Mouse (Mus musculus): Measurements from ENCODE around the gene Dcun1d2. TPM values are rescaled to one million over a fixed set of nuclear protein-coding genes. Genes with fewer than 3 reads are reported as not detected.

Gene Dcun1d2
- polyA plus RNA-seq, 1 experiment: 8.7 TPM

DNA sequence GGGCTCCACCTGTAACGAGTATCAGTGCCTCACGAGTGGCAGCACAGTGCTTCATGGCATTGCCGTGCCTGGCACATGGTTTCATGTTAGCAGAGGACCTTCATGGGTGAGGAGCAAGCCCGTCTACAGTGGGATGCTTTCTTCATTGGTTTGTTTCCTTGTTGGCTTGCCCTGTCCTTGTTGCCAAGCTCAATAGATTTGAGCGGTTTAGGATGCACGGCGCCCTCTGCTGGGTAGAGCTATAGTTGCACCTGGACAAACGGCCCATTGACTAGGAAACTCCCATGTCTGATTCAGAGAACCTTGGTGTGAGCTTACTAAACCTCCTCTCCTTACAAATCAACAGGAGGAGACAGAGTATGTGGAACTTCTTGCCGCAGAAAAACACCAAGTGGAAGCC, 4.4 kb upstream of the Dcun1d2 start:
- TF ChIP-seq CTCF (IDR thresholded peaks at IDR 0.05; ENCODE audit: extremely low read depth, insufficient read length, insufficient replicate concordance, low read depth, low read length) (peak; percentile 90; the same call in 1 of the 2 replicates), POLR2A (IDR thresholded peaks at IDR 0.05; ENCODE audit: low read depth, low read length) (no peak)
- H3K27ac ChIP-seq (ENCODE audit: insufficient read depth, low read depth, low read length): no peak overlapping the region
- 20% methylated on average over 9 of the region's 9 CpGs for WGBS
- peaks cover 38% of the 10 kb centered on the region for H3K36me3 ChIP-seq (ENCODE audit: control insufficient read depth, insufficient read depth, low read length)
- no peaks in the 10 kb centered on the region for H3K27me3 ChIP-seq (ENCODE audit: control insufficient read depth, insufficient read depth, low read length)
- H3K4me1 ChIP-seq (ENCODE audit: control insufficient read depth, insufficient read depth, insufficient read length, low read length): no peaks in the 10 kb centered on the region
- H3K4me3 ChIP-seq (ENCODE audit: low read depth, low read length): no peak overlapping the region

DNA sequence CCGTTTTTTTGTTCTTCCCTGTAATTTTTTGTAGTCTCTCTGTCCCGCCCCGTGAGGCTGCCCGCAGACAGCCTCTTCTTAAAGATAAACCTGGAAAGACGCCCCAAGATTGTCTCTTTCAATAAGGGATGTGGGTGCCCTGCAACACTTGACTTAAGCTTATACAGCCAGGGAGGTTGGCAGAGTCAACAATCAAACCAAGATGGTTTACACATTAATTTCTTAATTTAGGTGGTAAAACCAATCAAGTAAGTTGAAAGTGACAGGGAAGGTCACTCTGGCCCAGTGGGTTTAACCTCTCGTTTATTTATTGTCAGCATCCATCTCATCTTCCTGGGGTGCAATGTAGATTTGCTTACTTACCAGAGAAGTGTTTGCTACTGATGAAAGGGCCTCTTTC, 715 bp upstream of the Dcun1d2 start:
- Histone ChIP-seq H3K36me3 (ENCODE audit: control insufficient read depth, insufficient read depth, low read length) (peaks cover 8% of the 10 kb centered on the region), H3K4me1 (ENCODE audit: control insufficient read depth, insufficient read depth, insufficient read length, low read length) (peaks cover 3% of the 10 kb centered on the region; the same call in 1 of the 2 replicates), H3K27ac (ENCODE audit: insufficient read depth, low read depth, low read length) (no peak overlapping the region), H3K4me3 (ENCODE audit: low read depth, low read length) (peak overlapping the region; percentile 73), H3K27me3 (ENCODE audit: control insufficient read depth, insufficient read depth, low read length) (no peaks in the 10 kb centered on the region)
- TF ChIP-seq POLR2A (IDR thresholded peaks at IDR 0.05; ENCODE audit: low read depth, low read length) (no peak), CTCF (IDR thresholded peaks at IDR 0.05; ENCODE audit: extremely low read depth, insufficient read length, insufficient replicate concordance, low read depth, low read length) (no peak)
- 3% methylated on average over 6 of the region's 6 CpGs for WGBS

- TF ChIP-seq CTCF (IDR thresholded peaks at IDR 0.05; ENCODE audit: extremely low read depth, insufficient read length, insufficient replicate concordance, low read depth, low read length) (no peak), POLR2A (IDR thresholded peaks at IDR 0.05; ENCODE audit: low read depth, low read length) (peak; percentile 48; the same call in 1 of the 2 replicates)
- peak overlapping the region; percentile 97 for H3K27ac ChIP-seq (ENCODE audit: insufficient read depth, low read depth, low read length)
- under 1% methylated on average over 34 of the region's 34 CpGs for WGBS
- H3K27me3 ChIP-seq (ENCODE audit: control insufficient read depth, insufficient read depth, low read length): no peaks in the 10 kb centered on the region
- H3K4me1 ChIP-seq (ENCODE audit: control insufficient read depth, insufficient read depth, insufficient read length, low read length): peaks cover 3% of the 10 kb centered on the region; the same call in 1 of the 2 replicates
- no peaks in the 10 kb centered on the region for H3K36me3 ChIP-seq (ENCODE audit: control insufficient read depth, insufficient read depth, low read length)
- peak overlapping the region; percentile 73 for H3K4me3 ChIP-seq (ENCODE audit: low read depth, low read length)
These were observed 633 bp downstream of the Dcun1d2 start for GRCm38 (mm10) chr8:13287304-13287691.

DNA sequence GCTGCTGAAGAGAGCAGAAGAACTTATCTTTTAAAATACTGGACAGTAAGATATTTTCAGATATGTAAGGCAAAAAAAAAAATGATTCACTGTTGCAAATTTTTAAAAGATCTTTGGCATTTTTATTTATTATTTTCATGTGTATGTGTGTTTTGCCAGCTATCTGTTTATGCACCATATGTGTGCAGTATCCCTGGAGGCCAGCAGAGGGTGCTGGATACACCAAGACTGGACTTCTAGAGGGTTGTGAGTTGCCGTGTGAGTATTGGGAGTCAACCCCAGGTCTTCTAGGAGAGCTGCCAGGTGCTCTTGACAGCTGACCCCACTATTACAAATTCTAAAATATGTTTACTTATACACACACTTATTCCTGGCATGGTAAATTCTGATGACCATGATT, 4.7 kb downstream of the Dcun1d2 start:
- H3K4me1 ChIP-seq (ENCODE audit: control insufficient read depth, insufficient read depth, insufficient read length, low read length): peaks cover 3% of the 10 kb centered on the region; the same call in 1 of the 2 replicates
- 68% methylated on average over 1 of the region's 1 CpGs for WGBS
- no peaks in the 10 kb centered on the region; the same call in 1 of the 2 replicates for H3K36me3 ChIP-seq (ENCODE audit: control insufficient read depth, insufficient read depth, low read length)
- TF ChIP-seq CTCF (IDR thresholded peaks at IDR 0.05; ENCODE audit: extremely low read depth, insufficient read length, insufficient replicate concordance, low read depth, low read length) (peak; percentile 25; the same call in 1 of the 2 replicates), POLR2A (IDR thresholded peaks at IDR 0.05; ENCODE audit: low read depth, low read length) (no peak)
- H3K27ac ChIP-seq (ENCODE audit: insufficient read depth, low read depth, low read length): no peak overlapping the region
- no peaks in the 10 kb centered on the region for H3K27me3 ChIP-seq (ENCODE audit: control insufficient read depth, insufficient read depth, low read length)
- no peak overlapping the region for H3K4me3 ChIP-seq (ENCODE audit: low read depth, low read length)

- no peaks in the 10 kb centered on the region for H3K4me1 ChIP-seq (ENCODE audit: control insufficient read depth, insufficient read depth, insufficient read length, low read length)
- 80% methylated on average over 5 of the region's 5 CpGs for WGBS
These were observed 10.9 kb downstream of the Dcun1d2 start for GRCm38 (mm10) chr8:13276941-13277447.

DNA sequence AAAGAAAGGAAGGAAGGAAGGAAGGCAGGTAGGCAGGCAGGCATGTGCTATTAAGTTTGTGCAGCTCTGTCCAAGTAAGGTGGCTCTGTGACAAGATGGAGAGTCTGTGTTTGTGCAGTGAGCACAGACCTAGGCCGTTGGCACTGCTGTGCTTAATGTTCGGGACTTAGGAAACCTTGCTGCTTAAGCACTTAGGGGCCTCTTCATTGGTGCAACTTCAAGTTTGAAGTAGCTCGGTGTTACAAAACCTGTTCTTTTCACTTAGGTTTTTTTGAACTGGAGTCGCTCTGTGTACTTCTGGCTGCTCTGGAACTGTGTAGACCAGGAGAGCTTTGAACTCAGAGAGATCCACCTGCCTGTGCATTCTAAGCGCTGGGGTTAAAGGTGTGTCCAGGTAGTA, 15.1 kb downstream of the Dcun1d2 start:
- no peak overlapping the region for H3K27ac ChIP-seq (ENCODE audit: insufficient read depth, low read depth, low read length)
- H3K4me3 ChIP-seq (ENCODE audit: low read depth, low read length): no peak overlapping the region
- no peaks in the 10 kb centered on the region for H3K27me3 ChIP-seq (ENCODE audit: control insufficient read depth, insufficient read depth, low read length)
- 90% methylated on average over 5 of the region's 5 CpGs for WGBS
- TF ChIP-seq CTCF (IDR thresholded peaks at IDR 0.05; ENCODE audit: extremely low read depth, insufficient read length, insufficient replicate concordance, low read depth, low read length): no peak
- TF ChIP-seq POLR2A (IDR thresholded peaks at IDR 0.05; ENCODE audit: low read depth, low read length): no peak
- no peaks in the 10 kb centered on the region for H3K4me1 ChIP-seq (ENCODE audit: control insufficient read depth, insufficient read depth, insufficient read length, low read length)
- H3K36me3 ChIP-seq (ENCODE audit: control insufficient read depth, insufficient read depth, low read length): peaks cover 26% of the 10 kb centered on the region

More at GRCm38 (mm10) chr8:13276941-13277447, 10.9 kb downstream of the Dcun1d2 start:
- H3K27me3 ChIP-seq (ENCODE audit: control insufficient read depth, insufficient read depth, low read length): no peaks in the 10 kb centered on the region
- TF ChIP-seq POLR2A (IDR thresholded peaks at IDR 0.05; ENCODE audit: low read depth, low read length) (no peak), CTCF (IDR thresholded peaks at IDR 0.05; ENCODE audit: extremely low read depth, insufficient read length, insufficient replicate concordance, low read depth, low read length) (no peak)
- no peak overlapping the region for H3K4me3 ChIP-seq (ENCODE audit: low read depth, low read length)
- no peak overlapping the region for H3K27ac ChIP-seq (ENCODE audit: insufficient read depth, low read depth, low read length)
- H3K36me3 ChIP-seq (ENCODE audit: control insufficient read depth, insufficient read depth, low read length): peaks cover 12% of the 10 kb centered on the region

GRCm38 (mm10) chr8:13267566-13267965, 20.4 kb downstream of the Dcun1d2 start:
- Histone ChIP-seq H3K27me3 (ENCODE audit: control insufficient read depth, insufficient read depth, low read length) (no peaks in the 10 kb centered on the region), H3K4me1 (ENCODE audit: control insufficient read depth, insufficient read depth, insufficient read length, low read length) (no peaks in the 10 kb centered on the region), H3K4me3 (ENCODE audit: low read depth, low read length) (no peak overlapping the region), H3K36me3 (ENCODE audit: control insufficient read depth, insufficient read depth, low read length) (peaks cover 24% of the 10 kb centered on the region), H3K27ac (ENCODE audit: insufficient read depth, low read depth, low read length) (no peak overlapping the region)
- no peak for TF ChIP-seq CTCF (IDR thresholded peaks at IDR 0.05; ENCODE audit: extremely low read depth, insufficient read length, insufficient replicate concordance, low read depth, low read length)
- TF ChIP-seq POLR2A (IDR thresholded peaks at IDR 0.05; ENCODE audit: low read depth, low read length): no peak
- 67% methylated on average over 2 of the region's 2 CpGs for WGBS
